Mouse (Mus musculus): ENCODE measurements around the gene 9230102O04Rik. TPM values are rescaled to one million over a fixed set of nuclear protein-coding genes. Genes with fewer than 3 reads are reported as not detected.

9230102O04Rik gene
- total RNA-seq, 2 experiments from 2014 or later, result not detected

DNA sequence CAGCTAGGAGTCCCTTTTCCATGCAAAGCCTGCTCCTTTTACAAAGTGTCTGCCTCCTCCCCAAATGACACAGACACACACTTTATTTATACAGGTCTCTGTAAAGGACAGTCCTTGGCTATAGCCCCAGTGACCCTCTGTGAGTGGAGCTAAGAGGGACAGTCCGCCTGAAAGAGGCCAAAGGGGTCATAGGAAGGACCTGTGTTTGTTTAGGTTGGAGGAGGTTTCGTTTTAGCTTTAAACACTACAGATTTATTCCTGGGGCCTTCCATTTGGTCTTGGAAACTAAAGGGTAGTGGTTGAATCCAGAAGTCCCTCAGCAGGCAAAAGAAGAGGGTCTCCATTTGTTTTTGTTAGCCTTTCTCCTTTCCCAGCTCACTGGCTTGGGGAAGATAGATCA lies 15.6 kb downstream of the 9230102O04Rik start:
- no peak for DNase-seq (ENCODE audit: low spot score in 2 of 2)

DNA sequence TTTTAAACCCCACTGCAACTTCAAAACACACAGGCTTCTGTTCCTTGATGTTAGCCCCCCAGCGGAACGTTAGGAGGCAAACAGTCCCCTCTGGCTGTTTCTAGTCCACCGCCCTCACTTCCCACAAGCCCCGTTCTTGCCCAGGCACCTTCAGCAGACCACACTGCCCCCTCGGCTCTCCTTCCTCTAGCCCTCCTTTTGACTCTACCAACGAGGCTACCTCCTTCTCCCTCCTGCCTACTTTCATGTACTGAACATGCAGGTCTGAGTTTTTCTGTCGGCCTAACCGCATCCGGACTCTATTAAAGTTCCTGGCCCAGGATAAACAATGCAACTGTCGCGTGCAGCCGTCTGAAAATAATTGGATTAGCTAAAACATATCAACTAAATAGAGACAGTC lies 16.7 kb downstream of the 9230102O04Rik start:
- no peak for DNase-seq (ENCODE audit: low spot score in 2 of 2)

DNA sequence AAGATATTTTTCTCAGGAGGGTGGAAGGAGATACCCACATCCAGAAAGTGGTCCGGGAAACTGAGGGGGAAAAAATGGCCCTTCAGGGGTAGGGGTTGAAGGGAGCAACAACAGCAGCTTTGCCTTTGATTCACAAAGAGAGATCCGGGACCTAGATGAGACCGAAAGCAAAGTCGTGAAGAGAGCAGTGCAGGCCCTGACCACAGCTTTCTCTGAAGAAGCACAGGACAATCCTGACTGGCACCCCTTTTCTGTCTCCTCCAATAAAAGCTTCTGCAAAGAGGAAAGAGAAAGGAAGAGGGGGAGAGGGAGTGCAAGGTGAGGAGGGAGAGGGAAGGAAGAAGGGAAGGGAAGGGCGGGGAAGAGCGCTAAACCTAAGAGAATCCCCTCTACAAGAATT lies 17.5 kb downstream of the 9230102O04Rik start:
- no peak for DNase-seq (ENCODE audit: low spot score in 2 of 2)

DNA sequence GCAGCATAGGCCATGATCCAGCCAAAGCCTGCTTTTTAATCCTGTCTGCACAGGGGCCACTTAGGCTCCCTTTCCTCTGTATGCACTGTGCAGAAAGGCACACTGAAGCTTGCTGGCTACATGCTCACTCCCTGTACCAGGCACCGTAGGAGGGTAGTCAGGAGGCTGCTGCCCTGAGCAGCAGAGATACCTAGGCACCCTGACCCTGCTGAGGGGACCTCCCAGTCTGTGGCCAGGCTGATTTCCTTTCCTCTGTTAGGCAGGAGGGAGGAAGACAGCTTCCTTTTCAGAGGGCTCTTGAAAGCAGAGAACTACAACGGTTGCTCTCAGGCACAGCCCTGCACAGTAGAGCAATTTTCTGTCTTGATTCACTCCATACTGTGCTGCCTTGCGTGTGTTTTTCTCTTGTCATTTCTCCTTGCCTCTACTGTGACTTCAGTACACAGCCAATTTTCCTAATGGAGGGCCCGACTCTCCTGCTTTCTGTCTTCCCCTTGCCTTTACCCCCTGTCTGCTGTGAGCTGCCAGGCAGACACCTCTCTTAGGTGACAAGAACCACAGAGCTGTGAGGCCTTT lies 18.1 kb downstream of the 9230102O04Rik start:
- DNase-seq (ENCODE audit: low spot score in 2 of 2), result no peak

DNA sequence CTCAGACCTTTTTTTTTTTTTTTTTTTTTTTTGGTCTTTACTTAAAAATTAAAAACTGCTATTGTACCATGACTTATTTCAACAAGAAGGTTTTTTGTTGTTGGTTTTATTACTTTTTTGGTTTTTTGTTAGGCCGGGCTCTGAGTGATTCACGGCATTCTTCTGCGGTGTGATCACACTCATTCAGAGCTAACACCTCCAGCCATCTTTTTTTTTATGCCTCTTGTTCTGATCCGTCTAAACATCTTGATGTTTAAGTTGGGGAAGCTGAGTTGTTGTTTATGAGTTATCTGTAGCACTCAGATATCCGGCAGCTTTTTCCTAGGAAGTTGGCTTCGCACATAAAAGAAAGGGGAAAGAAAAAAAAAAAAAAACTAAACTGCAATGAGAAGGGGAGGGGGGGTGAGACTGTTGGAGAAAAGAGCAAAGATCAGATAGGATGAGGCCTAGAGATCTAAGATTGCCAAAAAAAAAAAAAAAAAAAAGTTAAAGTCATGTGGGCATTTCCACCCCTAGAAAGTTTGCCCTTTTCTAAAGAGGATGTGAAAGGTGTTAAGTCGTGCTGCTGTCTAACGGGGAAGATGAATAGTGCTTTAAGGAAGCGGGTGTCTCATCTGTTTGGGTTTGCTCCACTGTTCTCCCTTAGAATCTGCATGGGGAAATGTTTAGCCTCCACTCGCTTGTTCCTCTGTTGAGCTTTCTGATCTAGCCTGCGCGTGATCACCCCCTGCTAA lies 22.1 kb downstream of the 9230102O04Rik start:
- no peak for DNase-seq (ENCODE audit: low spot score in 2 of 2)

DNA sequence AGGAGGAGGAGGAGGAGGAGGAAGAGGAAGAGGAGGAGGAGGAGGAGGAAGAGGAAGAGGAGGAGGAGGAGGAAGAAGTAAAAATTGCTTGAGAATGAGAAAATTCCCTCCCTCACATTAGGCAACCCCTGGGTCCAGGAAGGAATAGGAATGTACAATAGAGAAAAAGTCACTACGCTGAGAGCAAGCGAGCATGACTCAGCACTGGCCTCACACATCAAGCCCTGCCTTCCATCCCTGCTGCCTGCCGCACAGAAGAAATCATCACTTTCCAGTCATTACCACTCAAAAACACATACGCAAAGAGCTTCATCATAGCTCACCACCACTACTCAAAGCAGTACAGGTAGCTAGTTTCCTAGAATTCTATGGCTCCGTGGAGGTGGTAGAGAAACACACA lies 28.6 kb downstream of the 9230102O04Rik start:
- DNase-seq (ENCODE audit: low spot score in 2 of 2), result no peak

DNA sequence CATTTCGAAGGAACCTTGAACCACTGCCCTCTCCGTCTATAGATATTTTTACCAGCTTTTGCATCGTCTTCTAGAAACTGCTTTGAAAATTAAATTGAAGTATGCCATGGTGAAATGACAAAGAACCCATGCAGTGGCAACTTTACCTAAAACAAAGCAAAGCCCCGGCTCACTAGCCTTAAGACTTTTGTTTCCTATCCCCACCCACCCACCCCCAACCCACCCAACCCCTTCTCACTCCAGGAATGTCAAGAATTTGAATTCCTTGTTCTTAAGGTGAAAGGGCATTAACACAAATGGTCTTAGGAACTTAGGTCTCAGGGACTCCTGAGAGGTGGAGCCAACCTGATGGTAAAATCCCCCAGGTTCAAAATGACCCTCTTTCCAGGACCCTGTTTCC lies 33.5 kb downstream of the 9230102O04Rik start:
- DNase-seq (ENCODE audit: low spot score in 2 of 2), result no peak

DNA sequence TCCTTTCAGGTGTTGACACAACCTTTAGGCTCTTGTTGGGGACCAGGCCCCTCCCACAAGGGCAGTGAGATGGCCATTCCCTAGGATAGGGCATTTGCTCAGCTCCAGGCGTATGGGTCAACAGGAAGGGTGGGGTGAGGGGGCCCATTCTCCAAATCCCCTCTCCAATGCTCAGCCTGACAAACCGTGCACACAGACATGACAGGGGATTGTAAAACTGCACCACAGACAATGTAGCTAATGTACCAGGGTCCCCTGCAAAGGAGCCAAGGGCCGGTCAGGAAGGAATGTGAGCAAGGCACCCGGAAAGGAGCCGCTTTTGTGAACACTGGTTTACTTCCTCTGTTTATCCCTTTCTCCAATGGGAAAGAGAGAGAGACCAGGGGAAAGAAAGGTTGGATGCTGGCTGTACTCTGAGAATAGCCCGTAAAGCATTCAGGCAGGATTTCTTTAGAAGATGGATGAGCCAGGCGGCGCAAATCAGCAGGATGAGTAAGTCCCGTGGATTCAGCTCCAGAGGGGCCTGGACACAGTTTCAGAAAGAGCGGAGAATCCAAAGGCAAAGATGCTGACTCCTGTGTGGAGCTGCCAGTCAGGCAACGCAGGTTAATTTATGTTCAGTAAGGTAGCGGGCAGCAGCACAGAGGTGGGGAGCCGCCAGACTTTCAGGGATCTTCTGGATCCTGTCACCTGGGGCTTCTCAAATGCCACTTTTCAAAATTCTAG lies 36.3 kb downstream of the 9230102O04Rik start:
- no peak for DNase-seq (ENCODE audit: low spot score in 2 of 2)

DNA sequence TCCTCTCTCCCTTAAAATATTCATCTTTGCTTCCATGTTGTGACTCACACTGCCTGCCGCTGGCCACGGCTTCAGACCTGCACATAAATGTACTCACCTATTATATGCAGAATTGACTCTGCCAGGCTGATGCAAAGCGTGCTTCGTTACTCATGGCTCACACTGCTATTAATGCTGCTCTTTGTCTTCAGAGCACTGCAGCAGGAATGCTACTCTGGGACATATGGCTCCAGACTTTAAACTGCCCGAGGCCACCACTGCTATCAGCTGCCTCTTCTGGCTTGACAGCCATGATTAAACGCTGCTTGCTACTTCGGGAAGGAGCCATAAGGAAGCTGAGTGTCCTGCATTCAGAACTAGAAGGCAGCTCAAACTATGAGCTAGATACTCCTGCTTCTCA lies 54.1 kb downstream of the 9230102O04Rik start:
- DNase-seq (ENCODE audit: low spot score in 2 of 2), result no peak

DNA sequence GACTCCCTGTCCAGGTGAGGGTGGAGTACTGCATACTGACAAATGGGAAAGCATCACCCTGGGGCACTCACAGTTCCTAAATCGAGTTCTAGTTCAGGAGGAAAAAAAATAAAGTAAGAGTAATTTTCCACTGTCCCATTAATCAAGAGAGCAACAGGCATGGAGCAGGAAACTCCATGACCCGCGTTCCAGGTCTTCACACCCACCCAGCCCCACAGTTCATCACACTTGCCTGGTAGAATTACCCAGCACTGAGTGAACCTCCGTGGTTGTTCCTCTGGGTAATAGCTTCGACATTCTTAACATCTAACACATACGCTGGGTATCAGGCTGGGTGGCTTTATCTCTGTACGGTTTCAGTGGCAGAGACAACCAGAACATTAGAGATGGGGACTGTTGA lies 55.6 kb downstream of the 9230102O04Rik start:
- DNase-seq (ENCODE audit: low spot score in 2 of 2), result no peak

Other genes starting within 250 kb of the 9230102O04Rik start
- not detected for gene 4930412O13Rik, start 8.3 kb downstream of the 9230102O04Rik start, total RNA-seq (2021)
- gene Gata3, start 494 bp upstream of the 9230102O04Rik start, total RNA-seq (2021), result 1 to 10 TPM in 1 of 2 experiments, under 1 TPM in 1; 0.78 to 1.1 TPM
- 10 to 100 TPM; 10.5 to 11.4 TPM for gene Taf3, start 159.1 kb upstream of the 9230102O04Rik start, total RNA-seq (2021)
- 100 to 1,000 TPM; 281 to 321 TPM for gene Atp5c1, start 191.0 kb upstream of the 9230102O04Rik start, total RNA-seq (2021)
- gene Kin, start 191.1 kb upstream of the 9230102O04Rik start, total RNA-seq (2021), result 10 to 100 TPM; 13.3 to 15.3 TPM
- 1 to 10 TPM; 2.1 to 2.7 TPM for gene Itih2, start 241.9 kb upstream of the 9230102O04Rik start, total RNA-seq (2021)